Mouse (Mus musculus) lung, adult 2 months (tissue): ENCODE measurements around the gene Myh10.

ENCODE experiments used
- CTCF ChIP-seq: fragments of 200-500 bp; IDR thresholded peaks from 2 replicates; pipeline ENCODE4 v1.5.1; 2011; ENCODE audit warnings: mild to moderate bottlenecking, low read length, control low read depth; ENCODE audit not compliant: insufficient read depth
- POLR2A ChIP-seq: fragments of 200-500 bp; IDR thresholded peaks from 2 replicates; pipeline ENCODE4 v1.6.1; 2011; ENCODE audit warnings: low read depth, mild to moderate bottlenecking, control low read depth, low read length, borderline replicate concordance; ENCODE audit errors: extremely low read depth

- no peak for TF ChIP-seq POLR2A
- TF ChIP-seq CTCF = no peak
These were observed 141.4 kb downstream of the Myh10 start for GRCm38 (mm10) chr11:68832793-68833192.
